Mouse (Mus musculus): Measurements from ENCODE around the gene Cmtm5. TPM values are rescaled to one million over a fixed set of nuclear protein-coding genes. Genes with fewer than 3 reads are reported as not detected.

Cmtm5 gene
- polyA plus RNA-seq, 1 experiment: not detected

- 23% methylated on average over 7 of the region's 7 CpGs for WGBS
- peak overlapping the region; percentile 32 for H3K27ac ChIP-seq (ENCODE audit: insufficient read depth, low read depth, low read length)
- no peak for TF ChIP-seq CTCF (IDR thresholded peaks at IDR 0.05; ENCODE audit: insufficient read depth, low read depth, low read length)
- no peak for TF ChIP-seq POLR2A (IDR thresholded peaks at IDR 0.05; ENCODE audit: insufficient read depth, low read depth, low read length)
- peaks cover 45% of the 10 kb centered on the region for H3K4me1 ChIP-seq (ENCODE audit: control insufficient read depth, insufficient read depth, low read length)
- no peak overlapping the region for H3K4me3 ChIP-seq (ENCODE audit: insufficient read depth, low read depth, low read length)
Observed at GRCm38 (mm10) chr14:54927296-54927695, 8.8 kb upstream of the Cmtm5 start.

GRCm38 (mm10) chr14:54929801-54930200 is 6.3 kb upstream of the Cmtm5 start:
- 36% methylated on average over 5 of the region's 5 CpGs for WGBS
- Histone ChIP-seq H3K4me3 (ENCODE audit: insufficient read depth, low read depth, low read length) (no peak overlapping the region), H3K27ac (ENCODE audit: insufficient read depth, low read depth, low read length) (no peak overlapping the region), H3K4me1 (ENCODE audit: control insufficient read depth, insufficient read depth, low read length) (peaks cover 45% of the 10 kb centered on the region)
- TF ChIP-seq POLR2A (IDR thresholded peaks at IDR 0.05; ENCODE audit: insufficient read depth, low read depth, low read length) (no peak), CTCF (IDR thresholded peaks at IDR 0.05; ENCODE audit: insufficient read depth, low read depth, low read length) (no peak)

GRCm38 (mm10) chr14:54930431-54930830 is 5.6 kb upstream of the Cmtm5 start:
- WGBS: 20% methylated on average over 2 of the region's 2 CpGs
- TF ChIP-seq POLR2A (IDR thresholded peaks at IDR 0.05; ENCODE audit: insufficient read depth, low read depth, low read length): no peak
- TF ChIP-seq CTCF (IDR thresholded peaks at IDR 0.05; ENCODE audit: insufficient read depth, low read depth, low read length): no peak
- Histone ChIP-seq H3K4me3 (ENCODE audit: insufficient read depth, low read depth, low read length) (no peak overlapping the region), H3K4me1 (ENCODE audit: control insufficient read depth, insufficient read depth, low read length) (peaks cover 40% of the 10 kb centered on the region), H3K27ac (ENCODE audit: insufficient read depth, low read depth, low read length) (no peak overlapping the region)

GRCm38 (mm10) chr14:54932645-54933150 is 3.4 kb upstream of the Cmtm5 start, which contains the start of gene Il25:
Gene Il25 (plus strand): TSS chr14:54932695.
- 50% methylated on average over 6 of the region's 6 CpGs for whole genome bisulfite sequencing
- TF ChIP-seq POLR2A (IDR thresholded peaks at IDR 0.05; ENCODE audit: insufficient read depth, low read depth, low read length) (no peak), CTCF (IDR thresholded peaks at IDR 0.05; ENCODE audit: insufficient read depth, low read depth, low read length) (no peak)
- H3K27ac ChIP-seq (ENCODE audit: insufficient read depth, low read depth, low read length): no peak within 1 kb of the TSS
- peaks cover 26% of the 10 kb centered on the region for H3K4me1 ChIP-seq (ENCODE audit: control insufficient read depth, insufficient read depth, low read length)
- no peak within 1 kb of the TSS for H3K4me3 ChIP-seq (ENCODE audit: insufficient read depth, low read depth, low read length)

- no peak overlapping the region for H3K27ac ChIP-seq (ENCODE audit: insufficient read depth, low read depth, low read length)
- H3K4me1 ChIP-seq (ENCODE audit: control insufficient read depth, insufficient read depth, low read length): peaks cover 19% of the 10 kb centered on the region
- H3K4me3 ChIP-seq (ENCODE audit: insufficient read depth, low read depth, low read length): peak overlapping the region; percentile 38
- no peak for TF ChIP-seq POLR2A (IDR thresholded peaks at IDR 0.05; ENCODE audit: insufficient read depth, low read depth, low read length)
- no peak for TF ChIP-seq CTCF (IDR thresholded peaks at IDR 0.05; ENCODE audit: insufficient read depth, low read depth, low read length)
- WGBS: 72% methylated on average over 6 of the region's 6 CpGs
Observed at GRCm38 (mm10) chr14:54936831-54937160, 735 bp downstream of the Cmtm5 start.

GRCm38 (mm10) chr14:54937361-54938182 is 1.5 kb downstream of the Cmtm5 start:
- Histone ChIP-seq H3K4me1 (ENCODE audit: control insufficient read depth, insufficient read depth, low read length) (peaks cover 18% of the 10 kb centered on the region), H3K27ac (ENCODE audit: insufficient read depth, low read depth, low read length) (no peak overlapping the region), H3K4me3 (ENCODE audit: insufficient read depth, low read depth, low read length) (peak overlapping the region; percentile 9)
- TF ChIP-seq POLR2A (IDR thresholded peaks at IDR 0.05; ENCODE audit: insufficient read depth, low read depth, low read length) (no peak), CTCF (IDR thresholded peaks at IDR 0.05; ENCODE audit: insufficient read depth, low read depth, low read length) (no peak)
- WGBS: 81% methylated on average over 16 of the region's 16 CpGs

GRCm38 (mm10) chr14:54938431-54939219 is 2.6 kb downstream of the Cmtm5 start:
- TF ChIP-seq POLR2A (IDR thresholded peaks at IDR 0.05; ENCODE audit: insufficient read depth, low read depth, low read length): no peak
- TF ChIP-seq CTCF (IDR thresholded peaks at IDR 0.05; ENCODE audit: insufficient read depth, low read depth, low read length): no peak
- 79% methylated on average over 15 of the region's 15 CpGs for WGBS
- Histone ChIP-seq H3K4me3 (ENCODE audit: insufficient read depth, low read depth, low read length) (no peak overlapping the region), H3K27ac (ENCODE audit: insufficient read depth, low read depth, low read length) (no peak overlapping the region), H3K4me1 (ENCODE audit: control insufficient read depth, insufficient read depth, low read length) (peaks cover 13% of the 10 kb centered on the region)

DNA sequence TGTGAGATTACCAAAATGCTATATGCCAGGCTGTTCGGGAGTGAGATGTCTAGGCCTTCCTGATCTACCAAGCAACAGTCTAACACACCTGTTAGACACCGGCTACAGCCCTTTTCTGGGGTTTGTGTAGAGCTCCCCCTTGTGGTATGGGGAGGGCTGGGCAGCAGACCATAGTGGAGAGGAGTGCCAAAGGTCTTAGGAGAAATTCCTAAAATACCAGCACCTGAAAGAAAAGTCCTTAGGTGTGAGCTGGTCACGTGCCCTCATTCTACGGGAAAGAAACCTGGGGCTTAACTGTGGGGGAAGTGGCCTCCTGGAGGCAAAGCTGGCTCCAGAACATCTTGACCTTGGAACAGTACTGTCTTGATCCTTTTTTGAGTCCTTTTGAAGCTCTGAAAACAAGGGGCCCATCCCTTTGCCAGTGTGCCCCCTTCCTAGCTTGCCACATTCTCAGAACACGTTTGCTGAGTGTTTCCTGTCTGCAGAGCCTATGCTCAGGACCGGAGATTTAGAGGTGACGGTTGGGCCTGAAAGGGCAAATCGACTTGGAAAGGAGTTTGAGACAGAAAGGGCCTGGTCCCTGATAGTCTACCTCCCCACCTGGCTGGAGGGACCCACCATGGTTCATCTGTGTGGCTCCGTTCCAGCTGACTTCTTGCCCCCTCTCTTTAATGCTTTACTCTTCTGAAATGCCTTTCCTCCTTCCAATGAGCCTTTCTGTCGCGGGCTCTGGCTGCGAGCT is 3.5 kb downstream of the Cmtm5 start:
- Histone ChIP-seq H3K4me1 (ENCODE audit: control insufficient read depth, insufficient read depth, low read length) (peaks cover 13% of the 10 kb centered on the region), H3K4me3 (ENCODE audit: insufficient read depth, low read depth, low read length) (no peak overlapping the region), H3K27ac (ENCODE audit: insufficient read depth, low read depth, low read length) (no peak overlapping the region)
- TF ChIP-seq CTCF (IDR thresholded peaks at IDR 0.05; ENCODE audit: insufficient read depth, low read depth, low read length): no peak
- no peak for TF ChIP-seq POLR2A (IDR thresholded peaks at IDR 0.05; ENCODE audit: insufficient read depth, low read depth, low read length)
- 68% methylated on average over 12 of the region's 12 CpGs for WGBS
